Mouse (Mus musculus) testis, adult 2 months (tissue): Measurements from ENCODE around the gene Olfr56. TPM values are rescaled to one million over a fixed set of nuclear protein-coding genes. Genes with fewer than 3 reads are reported as not detected.

Experiments used
- H3K27ac ChIP-seq: fragments of 200-500 bp; 2 replicates; pipeline ENCODE4 v1.5.1; 2012; ENCODE audit warnings: low read depth, low read length; ENCODE audit not compliant: control insufficient read depth, insufficient read depth
- H3K27me3 ChIP-seq: fragments of 200-500 bp; 2 replicates; pipeline ENCODE4 v1.6.1; 2012; ENCODE audit warnings: mild to moderate bottlenecking, low read length, moderate library complexity; ENCODE audit not compliant: control insufficient read depth, insufficient read depth
- H3K36me3 ChIP-seq: fragments of 200-500 bp; 2 replicates; pipeline ENCODE4 v1.6.1; 2012; ENCODE audit warnings: mild to moderate bottlenecking, low read length; ENCODE audit not compliant: control insufficient read depth, insufficient read depth
- H3K4me1 ChIP-seq: fragments of 200-500 bp; 2 replicates; pipeline ENCODE4 v1.6.1; 2012; ENCODE audit warnings: low read length; ENCODE audit not compliant: control insufficient read depth, insufficient read depth
- H3K4me3 ChIP-seq: fragments of 200-500 bp; 2 replicates; pipeline ENCODE4 v1.5.1; 2012; ENCODE audit warnings: low read depth, mild to moderate bottlenecking, low read length, moderate library complexity, mixed read lengths; ENCODE audit not compliant: control insufficient read depth
- CTCF ChIP-seq: fragments of 200-500 bp; IDR thresholded peaks from 2 replicates; pipeline ENCODE4 v1.5.1; 2012; ENCODE audit warnings: low read depth, mild to moderate bottlenecking, inconsistent platforms, low read length, moderate library complexity; ENCODE audit not compliant: control insufficient read depth, insufficient read depth, insufficient replicate concordance
- POLR2A ChIP-seq: fragments of 200-500 bp; IDR thresholded peaks from 2 replicates; pipeline ENCODE4 v1.6.1; 2012; ENCODE audit warnings: low read depth, mild to moderate bottlenecking, inconsistent platforms, low read length, moderate library complexity; ENCODE audit not compliant: control insufficient read depth
- polyA plus RNA-seq: library from polyadenylated mRNA; depleted of rRNA; stranded (reverse); fragments of >200 nt; gene quantifications from 2 replicates; pipeline ENCODE4 v1.2.3, GENCODE M21; 2012

Gene Olfr56
- polyA plus RNA-seq, 1 experiment = not detected

- TF ChIP-seq POLR2A (no peak), CTCF (no peak)
- H3K27ac ChIP-seq = no peak overlapping the region
Measured at GRCm38 (mm10) chr11:49111000-49111399, 132.3 kb downstream of the Olfr56 start.

GRCm38 (mm10) chr11:49112624-49113219, 134.0 kb downstream of the Olfr56 start:
- Histone ChIP-seq H3K36me3 (no peaks in the 10 kb centered on the region), H3K27ac (no peak overlapping the region), H3K4me3 (no peak overlapping the region), H3K4me1 (no peaks in the 10 kb centered on the region), H3K27me3 (no peaks in the 10 kb centered on the region)
- TF ChIP-seq POLR2A = no peak
- no peak for TF ChIP-seq CTCF

More at GRCm38 (mm10) chr11:49111000-49111399, 132.3 kb downstream of the Olfr56 start:
- no peak overlapping the region for H3K4me3 ChIP-seq
- H3K36me3 ChIP-seq = no peaks in the 10 kb centered on the region
- H3K27me3 ChIP-seq = no peaks in the 10 kb centered on the region
- no peaks in the 10 kb centered on the region for H3K4me1 ChIP-seq

GRCm38 (mm10) chr11:49114158-49114557, 135.5 kb downstream of the Olfr56 start:
- Histone ChIP-seq H3K27me3 (no peaks in the 10 kb centered on the region), H3K27ac (no peak overlapping the region), H3K4me3 (no peak overlapping the region), H3K4me1 (no peaks in the 10 kb centered on the region), H3K36me3 (no peaks in the 10 kb centered on the region)
- no peak for TF ChIP-seq CTCF
- TF ChIP-seq POLR2A = no peak

GRCm38 (mm10) chr11:49114774-49115173, 136.1 kb downstream of the Olfr56 start, which contains the start of gene Olfr1396:
Olfr1396 (minus strand) TSS chr11:49114874.
- no peaks in the 10 kb centered on the region for H3K4me1 ChIP-seq
- H3K27me3 ChIP-seq = no peaks in the 10 kb centered on the region
- no peak within 1 kb of the TSS for H3K4me3 ChIP-seq
- TF ChIP-seq CTCF (no peak), POLR2A (no peak)
- H3K36me3 ChIP-seq = no peaks in the 10 kb centered on the region
- no peak within 1 kb of the TSS for H3K27ac ChIP-seq

- TF ChIP-seq CTCF = no peak
- no peak for TF ChIP-seq POLR2A
- Histone ChIP-seq H3K4me3 (no peak overlapping the region), H3K4me1 (no peaks in the 10 kb centered on the region), H3K27ac (no peak overlapping the region), H3K36me3 (no peaks in the 10 kb centered on the region), H3K27me3 (no peaks in the 10 kb centered on the region)
Measured at GRCm38 (mm10) chr11:49119635-49120034, 140.9 kb downstream of the Olfr56 start.

GRCm38 (mm10) chr11:49124169-49124568, 145.5 kb downstream of the Olfr56 start:
- no peaks in the 10 kb centered on the region for H3K36me3 ChIP-seq
- H3K4me3 ChIP-seq = no peak overlapping the region
- no peak overlapping the region for H3K27ac ChIP-seq
- no peak for TF ChIP-seq POLR2A
- no peak for TF ChIP-seq CTCF
- no peaks in the 10 kb centered on the region for H3K27me3 ChIP-seq
- no peaks in the 10 kb centered on the region for H3K4me1 ChIP-seq

- Histone ChIP-seq H3K27ac (no peak within 1 kb of the TSS), H3K4me3 (no peak within 1 kb of the TSS), H3K36me3 (no peaks in the 10 kb centered on the region), H3K27me3 (no peaks in the 10 kb centered on the region), H3K4me1 (no peaks in the 10 kb centered on the region)
- TF ChIP-seq CTCF (no peak), POLR2A (no peak)
Measured at GRCm38 (mm10) chr11:49141974-49142373, 163.3 kb downstream of the Olfr56 start, which contains the start of gene Olfr1395. Olfr1395 (plus strand) TSS chr11:49142274.

GRCm38 (mm10) chr11:49154077-49154476, 175.4 kb downstream of the Olfr56 start, which contains the start of gene Olfr1394:
Olfr1394 (plus strand) TSS chr11:49154377.
- no peak for TF ChIP-seq CTCF
- no peak for TF ChIP-seq POLR2A
- H3K27ac ChIP-seq = no peak within 1 kb of the TSS
- H3K4me3 ChIP-seq = no peak within 1 kb of the TSS
- no peaks in the 10 kb centered on the region for H3K36me3 ChIP-seq
- no peaks in the 10 kb centered on the region for H3K27me3 ChIP-seq
- H3K4me1 ChIP-seq = no peaks in the 10 kb centered on the region
